Mouse (Mus musculus): ENCODE data around the gene Gm37240.

- TF ChIP-seq CTCF (IDR thresholded peaks at IDR 0.05; ENCODE audit: borderline replicate concordance, insufficient read depth, low read depth, low read length) (no peak), POLR2A (IDR thresholded peaks at IDR 0.05; ENCODE audit: borderline replicate concordance, insufficient read depth, low read length) (no peak)
Observed at GRCm38 (mm10) chr3:85907136-85907535, 19.8 kb upstream of the Gm37240 start.
